Mouse (Mus musculus) megakaryocyte, embryonic 14.5 days (primary cell): ENCODE measurements around the gene Setd7. TPM values are rescaled to one million over a fixed set of nuclear protein-coding genes. Genes with fewer than 3 reads are reported as not detected.

Experiments
- H3K27me3 ChIP-seq: replicated peaks from 2 replicates; pipeline ENCODE3; 2012; ENCODE audit warnings: inconsistent platforms
- H3K36me3 ChIP-seq: replicated peaks from 2 replicates; pipeline ENCODE3; 2012; ENCODE audit warnings: low read length, inconsistent platforms, mixed read lengths
- H3K4me1 ChIP-seq: 2 replicates; pipeline ENCODE4 v1.6.1; 2012; ENCODE audit warnings: inconsistent platforms
- H3K4me3 ChIP-seq: replicated peaks from 2 replicates; pipeline ENCODE3; 2012; ENCODE audit warnings: moderate library complexity, mild to moderate bottlenecking, inconsistent platforms
- H3K9me3 ChIP-seq: 2 replicates; pipeline ENCODE4 v1.6.1; 2012; ENCODE audit warnings: inconsistent platforms
- FLI1 ChIP-seq: IDR thresholded peaks from 2 replicates; pipeline ENCODE4 v1.6.1; 2012; ENCODE audit warnings: low read length, inconsistent platforms, mixed read lengths
- GATA1 ChIP-seq: IDR thresholded peaks from 3 replicates; pipeline ENCODE4 v1.6.1; 2012; ENCODE audit warnings: mixed read lengths, low read length, inconsistent platforms, borderline replicate concordance
- polyA plus RNA-seq: library from polyadenylated mRNA; stranded (reverse); fragments of >175 nt; gene quantifications from 2 replicates; pipeline ENCODE4 v1.2.3, GENCODE M21; 2012; ENCODE audit warnings: low replicate concordance; ENCODE audit not compliant: insufficient read depth

Setd7 gene
- polyA plus RNA-seq, 1 experiment, result 5.0 TPM

- Histone ChIP-seq H3K4me3 (no peak overlapping the region), H3K36me3 (peaks cover 12% of the 10 kb centered on the region), H3K4me1 (peaks cover 27% of the 10 kb centered on the region), H3K27me3 (no peaks in the 10 kb centered on the region), H3K9me3 (no peaks in the 10 kb centered on the region)
- TF ChIP-seq FLI1, result no peak
- TF ChIP-seq GATA1, result no peak
Observed at GRCm38 (mm10) chr3:51481881-51482280, 78.8 kb downstream of the Setd7 start.

GRCm38 (mm10) chr3:51481059-51481458 is 79.6 kb downstream of the Setd7 start:
- no peak overlapping the region for H3K4me3 ChIP-seq
- no peaks in the 10 kb centered on the region for H3K9me3 ChIP-seq
- peaks cover 14% of the 10 kb centered on the region for H3K36me3 ChIP-seq
- TF ChIP-seq GATA1 (no peak), FLI1 (no peak)
- no peaks in the 10 kb centered on the region for H3K27me3 ChIP-seq
- peaks cover 27% of the 10 kb centered on the region for H3K4me1 ChIP-seq

- Histone ChIP-seq H3K9me3 (no peaks in the 10 kb centered on the region), H3K27me3 (no peaks in the 10 kb centered on the region), H3K4me3 (no peak overlapping the region), H3K4me1 (peaks cover 19% of the 10 kb centered on the region), H3K36me3 (peaks cover 21% of the 10 kb centered on the region)
- TF ChIP-seq FLI1, result no peak
- no peak for TF ChIP-seq GATA1
Observed at GRCm38 (mm10) chr3:51479893-51480292, 80.8 kb downstream of the Setd7 start.

GRCm38 (mm10) chr3:51475706-51476105 is 85.0 kb downstream of the Setd7 start:
- H3K9me3 ChIP-seq, result no peaks in the 10 kb centered on the region

GRCm38 (mm10) chr3:51468530-51468929 is 92.1 kb downstream of the Setd7 start:
- Histone ChIP-seq H3K4me1 (peaks cover 32% of the 10 kb centered on the region), H3K36me3 (peaks cover 95% of the 10 kb centered on the region), H3K27me3 (no peaks in the 10 kb centered on the region), H3K9me3 (no peaks in the 10 kb centered on the region), H3K4me3 (no peak overlapping the region)
- no peak for TF ChIP-seq GATA1

More at GRCm38 (mm10) chr3:51475706-51476105, 85.0 kb downstream of the Setd7 start:
- Histone ChIP-seq H3K36me3 (peaks cover 60% of the 10 kb centered on the region), H3K4me3 (no peak overlapping the region), H3K4me1 (no peaks in the 10 kb centered on the region), H3K27me3 (no peaks in the 10 kb centered on the region)
- TF ChIP-seq GATA1 (no peak), FLI1 (no peak)

Other genes with a start within 250 kb of the Setd7 start
- 1.5 and 8.7 TPM in 2 replicates for gene Elf2, start 220.2 kb downstream of the Setd7 start, polyA plus RNA-seq
- 6.5 TPM in 1 of 2 replicates, not detected in the other for gene Mgarp, start 164.1 kb downstream of the Setd7 start, polyA plus RNA-seq
- gene Ndufc1, start 151.9 kb downstream of the Setd7 start, polyA plus RNA-seq, result 15.6 and 41.0 TPM in 2 replicates
- 1.7 and 10.5 TPM in 2 replicates for gene Naa15, start 145.7 kb downstream of the Setd7 start, polyA plus RNA-seq
- gene Rab33b, start 77.0 kb downstream of the Setd7 start, polyA plus RNA-seq, result 2.7 and 6.3 TPM in 2 replicates
- gene Mgst2, start 99.5 kb upstream of the Setd7 start, polyA plus RNA-seq, result 1.1 TPM in 1 of 2 replicates, not detected in the other